Comparison of ENCODE assay signal across 18 mouse cellular contexts in the genomic region with DNA sequence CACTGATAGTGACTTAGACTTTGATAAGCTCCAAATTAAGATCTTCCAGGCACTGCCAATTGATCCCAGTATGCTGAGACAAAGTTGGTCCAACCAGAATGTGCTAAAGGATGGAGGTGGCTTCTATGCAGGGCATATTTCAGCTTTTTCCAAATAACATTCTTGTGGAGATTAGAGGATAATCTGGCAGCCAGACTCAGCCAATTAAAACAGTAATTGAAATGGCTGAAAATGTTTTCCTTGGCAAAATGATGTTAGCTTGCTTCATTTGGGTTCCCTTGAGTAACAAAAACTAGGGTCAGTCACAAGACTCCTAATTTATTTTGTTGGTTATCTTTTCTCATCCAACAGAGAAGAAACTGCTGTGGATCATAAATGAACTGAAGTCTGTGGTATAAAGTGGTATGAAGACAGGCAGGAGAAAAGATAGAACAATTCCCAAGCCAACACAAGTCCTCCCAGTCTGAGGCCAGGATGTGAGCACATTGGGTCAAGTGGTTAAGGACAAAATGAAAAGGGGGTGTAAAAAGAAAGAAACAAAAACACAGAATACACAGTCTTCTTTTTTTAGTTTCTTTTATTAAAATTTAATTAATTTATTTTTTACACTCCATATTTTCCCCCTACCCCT.
DNase-seq lines count a peak whose midpoint lies in the region; TF ChIP-seq lines count a peak whose summit lies in the region.
"Had no signal": no experiment of that assay in that cellular context is flagged by ENCODE, and none has a peak within 500 bp of the region (broad histone marks: within the 10 kb centered on the region; RNA-seq: fewer than 3 reads in every experiment).

No protein-coding gene starts in this region.

- no peak overlapping the region for H3K27ac ChIP-seq in heart, embryonic 10.5 days
- H3K27ac ChIP-seq: heart, embryonic 13.5 days; hindbrain, embryonic 12.5 days; limb, embryonic 12.5 days; liver, embryonic 14.5 days; lung, embryonic 15.5 days; midbrain, embryonic 12.5 days had no signal

- TF ChIP-seq CTCF in brain, embryonic 14.5 days (IDR thresholded peaks at IDR 0.05; ENCODE audit: borderline replicate concordance, extremely low read depth, insufficient read depth, insufficient read length): no peak

- no peaks in the 10 kb centered on the region for H3K36me3 ChIP-seq in heart, embryonic 10.5 days
- H3K36me3 ChIP-seq: heart, embryonic 13.5 days; hindbrain, embryonic 12.5 days; limb, embryonic 12.5 days; lung, embryonic 15.5 days; midbrain, embryonic 12.5 days had no signal

- DNase-seq in heart, adult 9 months (ENCODE audit: low spot score in 2 of 2): peak; percentile 58 to 59
- no peak for DNase-seq in heart, embryonic 10.5 days (ENCODE audit: low spot score)
- peak; percentile 5 for DNase-seq in layer of hippocampus, adult 11-12 months (ENCODE audit: low spot score)
- DNase-seq in layer of hippocampus, adult 8-10 months (ENCODE audit: low spot score in 2 of 2): no peak
- DNase-seq in brain, embryonic 14.5 days (ENCODE audit: low read depth): peak; percentile 27
- peak; percentile 10 to 43 for DNase-seq in kidney, postnatal 25 days
- DNase-seq in gastrocnemius, adult 8-10 months (ENCODE audit: low spot score in 2 of 2): no peak
- DNase-seq: adrenal gland, adult 8-10 months; cerebellum, postnatal 25 days; embryo, embryonic 11 days; gastrocnemius, postnatal 10 days; thymus, postnatal 36 days had no signal

- no peaks in the 10 kb centered on the region for H3K4me1 ChIP-seq in heart, embryonic 10.5 days
- H3K4me1 ChIP-seq: hindbrain, embryonic 12.5 days; limb, embryonic 12.5 days; lung, embryonic 15.5 days; midbrain, embryonic 12.5 days had no signal

- H3K27me3 ChIP-seq in heart, embryonic 10.5 days (ENCODE audit: insufficient read depth, poor library complexity, severe bottlenecking): no peaks in the 10 kb centered on the region
- H3K27me3 ChIP-seq: heart, embryonic 13.5 days; hindbrain, embryonic 12.5 days; limb, embryonic 12.5 days; lung, embryonic 15.5 days; midbrain, embryonic 12.5 days had no signal

- H3K9me3 ChIP-seq in heart, embryonic 10.5 days: no peaks in the 10 kb centered on the region
- H3K9me3 ChIP-seq: heart, embryonic 13.5 days; hindbrain, embryonic 12.5 days; lung, embryonic 15.5 days; midbrain, embryonic 12.5 days had no signal

- no peak overlapping the region for H3K4me3 ChIP-seq in heart, embryonic 10.5 days
- H3K4me3 ChIP-seq: heart, embryonic 13.5 days; hindbrain, embryonic 12.5 days; limb, embryonic 12.5 days; lung, embryonic 15.5 days; midbrain, embryonic 12.5 days had no signal

- no peak for TF ChIP-seq POLR2A in brain, embryonic 14.5 days (IDR thresholded peaks at IDR 0.05; ENCODE audit: borderline replicate concordance, extremely low read depth, insufficient read depth, insufficient read length, poor library complexity, severe bottlenecking)

Comparison
In these comparisons a context has a peak if more than half of its experiments do, and no peak if none do; other contexts are left out.
1. DNase-seq: peak in heart, adult 9 months (2 of 2), layer of hippocampus, adult 11-12 months (single experiment), brain, embryonic 14.5 days (single experiment) and kidney, postnatal 25 days (2 of 2); none in heart, embryonic 10.5 days (single experiment), layer of hippocampus, adult 8-10 months (0 of 2) and gastrocnemius, adult 8-10 months (0 of 2).